Mouse (Mus musculus) stomach, postnatal 0 days (tissue): ENCODE measurements around the gene Wnt2b.

Source experiments
- CTCF ChIP-seq: IDR thresholded peaks from 2 replicates; pipeline ENCODE4 v1.5.1; 2016; ENCODE audit warnings: antibody characterized with exemption, low read depth, mild to moderate bottlenecking, moderate library complexity
- EP300 ChIP-seq: optimal IDR thresholded peaks from 2 replicates; pipeline ENCODE3; 2016; ENCODE audit warnings: antibody characterized with exemption

- no peak for TF ChIP-seq CTCF
- no peak for TF ChIP-seq EP300
Observed at GRCm38 (mm10) chr3:104937728-104938305, 23.9 kb downstream of the Wnt2b start.
